ENCODE assay signal across 33 mouse cellular contexts in the genomic region with DNA sequence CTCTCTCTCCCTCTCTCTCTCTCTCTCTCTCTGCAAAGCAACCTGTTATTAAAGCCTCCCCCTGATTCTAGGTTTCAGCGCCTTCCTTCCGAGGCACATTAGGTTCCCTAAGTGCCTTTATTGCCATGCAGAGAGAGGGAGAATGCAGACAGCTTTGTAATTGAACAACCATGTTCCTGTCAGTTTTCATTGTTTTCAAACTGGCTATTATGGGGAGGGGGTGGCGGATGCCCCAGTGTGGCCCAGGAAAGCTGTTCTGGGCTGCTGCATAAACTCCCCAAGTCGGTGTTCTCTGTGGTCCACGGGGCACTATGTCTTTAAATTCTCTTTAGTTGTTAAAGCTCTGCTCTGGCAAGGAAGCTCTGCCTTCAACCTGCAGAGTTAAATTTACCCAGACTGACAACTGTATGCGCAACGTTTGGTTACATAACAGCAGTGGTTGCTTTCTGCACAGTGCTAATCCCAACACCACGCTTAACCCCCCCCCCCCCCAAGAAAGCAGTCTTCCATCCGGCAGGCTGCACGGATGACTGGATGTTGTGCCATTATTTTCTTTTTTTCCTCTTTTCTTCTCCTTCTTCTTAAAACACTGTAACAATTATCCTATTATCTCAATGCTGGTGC. TPM values are rescaled to one million over a fixed set of nuclear protein-coding genes. Genes with fewer than 3 reads are reported as not detected.
DNase-seq lines count a peak whose midpoint lies in the region; ATAC-seq and TF ChIP-seq lines count a peak whose summit lies in the region.
"Had no signal": no experiment of that assay in that cellular context is flagged by ENCODE, and none has a peak within 500 bp of the region (broad histone marks: within the 10 kb centered on the region; RNA-seq: fewer than 3 reads in every experiment).

No protein-coding gene starts in this region.

- peak overlapping the region; percentile 29 for H3K4me3 ChIP-seq in gastrocnemius, adult 2 months
- H3K4me3 ChIP-seq in left cerebral cortex, adult 2 months = no peak overlapping the region
- no peak overlapping the region for H3K4me3 ChIP-seq in midbrain, embryonic 13.5 days (replicated peaks)
- H3K4me3 ChIP-seq in midbrain, embryonic 15.5 days = no peak overlapping the region
- H3K4me3 ChIP-seq: embryonic facial prominence, embryonic 10.5 days; embryonic facial prominence, embryonic 15.5 days; forebrain, embryonic 12.5 days; heart, embryonic 13.5 days; limb, embryonic 13.5 days; lung, embryonic 15.5 days; midbrain, embryonic 12.5 days; myocyte; neural tube, embryonic 12.5 days had no signal

- H3K4me1 ChIP-seq in midbrain, embryonic 13.5 days (replicated peaks) = peaks cover 52% of the 10 kb centered on the region
- peaks cover 45% of the 10 kb centered on the region for H3K4me1 ChIP-seq in midbrain, embryonic 15.5 days
- H3K4me1 ChIP-seq: limb, embryonic 13.5 days; lung, embryonic 15.5 days had no signal

- intact Hi-C loops in gastrocnemius, adult 2 months (cut with DNase I) = no loop called here
- intact Hi-C loops in left cerebral cortex, adult 2 months (cut with DNase I) = no loop called here
- intact Hi-C loops in left cerebral cortex, postnatal 4 days (cut with DNase I) = no loop called here

- H3K9me3 ChIP-seq in midbrain, embryonic 13.5 days = no peaks in the 10 kb centered on the region
- no peaks in the 10 kb centered on the region for H3K9me3 ChIP-seq in midbrain, embryonic 15.5 days
- H3K9me3 ChIP-seq: embryonic facial prominence, embryonic 10.5 days; embryonic facial prominence, embryonic 15.5 days; forebrain, embryonic 12.5 days; heart, embryonic 13.5 days; limb, embryonic 13.5 days; lung, embryonic 15.5 days; midbrain, embryonic 12.5 days; neural tube, embryonic 12.5 days had no signal

- no peak for TF ChIP-seq CTCF in gastrocnemius, adult 2 months (IDR thresholded peaks at IDR 0.05)
- TF ChIP-seq CTCF in left cerebral cortex, adult 2 months (IDR thresholded peaks at IDR 0.05) = no peak

- H3K27me3 ChIP-seq in midbrain, embryonic 13.5 days = no peaks in the 10 kb centered on the region
- no peaks in the 10 kb centered on the region for H3K27me3 ChIP-seq in midbrain, embryonic 15.5 days (replicated peaks)
- H3K27me3 ChIP-seq: embryonic facial prominence, embryonic 15.5 days; lung, embryonic 15.5 days; midbrain, embryonic 12.5 days; neural tube, embryonic 12.5 days had no signal

- WGBS in midbrain, embryonic 13.5 days = 20% methylated on average over 10 of the region's 10 CpGs
- WGBS in midbrain, embryonic 15.5 days = 16% methylated on average over 10 of the region's 10 CpGs

- peak overlapping the region; percentile 72 for H3K27ac ChIP-seq in gastrocnemius, adult 2 months
- H3K27ac ChIP-seq in left cerebral cortex, adult 2 months = peak overlapping the region; percentile 53
- no peak overlapping the region for H3K27ac ChIP-seq in midbrain, embryonic 13.5 days
- H3K27ac ChIP-seq in midbrain, embryonic 15.5 days = no peak overlapping the region
- H3K27ac ChIP-seq: embryonic facial prominence, embryonic 10.5 days; embryonic facial prominence, embryonic 15.5 days; forebrain, embryonic 12.5 days; heart, embryonic 13.5 days; limb, embryonic 13.5 days; lung, embryonic 15.5 days; midbrain, embryonic 12.5 days; neural tube, embryonic 12.5 days; stomach, postnatal 0 days had no signal

- no peak for DNase-seq in gastrocnemius, adult 2 months
- no peak for DNase-seq in gastrocnemius, postnatal 10 days
- no peak for DNase-seq in left cerebral cortex, adult 2 months (ENCODE audit: extremely low spot score in 1 of 2, low spot score in 2 of 2)
- no peak for DNase-seq in left cerebral cortex, postnatal 4 days
- peak; percentile 82 for DNase-seq in skeletal muscle tissue, adult 2 months (ENCODE audit: low read depth, low spot score)
- DNase-seq in cerebellum, postnatal 4 days (ENCODE audit: low spot score in 2 of 2) = no peak
- DNase-seq: adrenal gland, postnatal 25 days; cerebellum, adult 2 months; cerebellum, postnatal 14 days; forebrain, postnatal 0 days; heart, postnatal 10 days; kidney, adult 11 months; kidney, postnatal 14 days; layer of hippocampus, adult 9-11 months; right cerebral cortex, postnatal 25 days; thymus, adult 2 months; thymus, postnatal 36 days had no signal

- H3K4me2 ChIP-seq in midbrain, embryonic 13.5 days (replicated peaks) = no peak overlapping the region; the same call in 1 of the 2 replicates
- no peak overlapping the region for H3K4me2 ChIP-seq in midbrain, embryonic 15.5 days
- H3K4me2 ChIP-seq: embryonic facial prominence, embryonic 15.5 days; forebrain, embryonic 12.5 days; heart, embryonic 13.5 days; limb, embryonic 13.5 days; liver, embryonic 11.5 days; lung, embryonic 15.5 days; midbrain, embryonic 12.5 days; neural tube, embryonic 12.5 days had no signal

- peak overlapping the region; percentile 32; the same call in 1 of the 2 replicates for H3K9ac ChIP-seq in midbrain, embryonic 13.5 days (replicated peaks)
- H3K9ac ChIP-seq in midbrain, embryonic 15.5 days = no peak overlapping the region
- H3K9ac ChIP-seq: embryonic facial prominence, embryonic 15.5 days; forebrain, embryonic 12.5 days; forebrain, postnatal 0 days; heart, embryonic 13.5 days; limb, embryonic 13.5 days; lung, embryonic 15.5 days; midbrain, embryonic 12.5 days; neural tube, embryonic 12.5 days had no signal

- ATAC-seq in midbrain, embryonic 13.5 days = no peak
- no peak for ATAC-seq in midbrain, embryonic 15.5 days (replicated peaks)
- ATAC-seq: forebrain, postnatal 0 days; inflammation-experienced regulatory T-cells, adult 6 months; Patski had no signal

- no peaks in the 10 kb centered on the region for H3K36me3 ChIP-seq in midbrain, embryonic 13.5 days
- no peaks in the 10 kb centered on the region for H3K36me3 ChIP-seq in midbrain, embryonic 15.5 days (replicated peaks)
- H3K36me3 ChIP-seq: embryonic facial prominence, embryonic 10.5 days; embryonic facial prominence, embryonic 15.5 days; forebrain, embryonic 12.5 days; heart, embryonic 13.5 days; limb, embryonic 13.5 days; lung, embryonic 15.5 days; midbrain, embryonic 12.5 days; neural tube, embryonic 12.5 days had no signal

RNA-seq across cellular contexts. Expression of gene Rora, which starts 33.8 kb away (rescaled TPM):
- total RNA-seq in gastrocnemius, adult 2 months (2021) = 100 to 1,000 TPM in 1 of 2 experiments, 10 to 100 TPM in 1; 60.6 to 112 TPM
- total RNA-seq in gastrocnemius, postnatal 10 days (2021) = 10 to 100 TPM; 56.0 to 63.5 TPM
- 10 to 100 TPM; 78.4 to 79.1 TPM for total RNA-seq in left cerebral cortex, adult 2 months (2021)
- total RNA-seq in left cerebral cortex, postnatal 4 days (2021) = 10 to 100 TPM; 25.3 to 29.2 TPM
- polyA plus RNA-seq in midbrain, embryonic 13.5 days (2015; fragmentation: Nextera tagmentation; extraction: Ambion mirVana) = 21.0 and 29.7 TPM in 2 replicates
- polyA plus RNA-seq in midbrain, embryonic 15.5 days (2015; fragmentation: Nextera tagmentation; extraction: Ambion mirVana) = 33.7 and 43.9 TPM in 2 replicates
- total RNA-seq: MEL had no signal

Comparison
In these comparisons a context has a peak if more than half of its experiments do, and no peak if none do; other contexts are left out.
1. H3K27ac ChIP-seq: peak in gastrocnemius, adult 2 months (single experiment) and left cerebral cortex, adult 2 months (single experiment); none in midbrain, embryonic 13.5 days (single experiment) and midbrain, embryonic 15.5 days (single experiment).